Mouse (Mus musculus): ENCODE measurements around the gene Rph3al.

The Rph3al gene

DNA sequence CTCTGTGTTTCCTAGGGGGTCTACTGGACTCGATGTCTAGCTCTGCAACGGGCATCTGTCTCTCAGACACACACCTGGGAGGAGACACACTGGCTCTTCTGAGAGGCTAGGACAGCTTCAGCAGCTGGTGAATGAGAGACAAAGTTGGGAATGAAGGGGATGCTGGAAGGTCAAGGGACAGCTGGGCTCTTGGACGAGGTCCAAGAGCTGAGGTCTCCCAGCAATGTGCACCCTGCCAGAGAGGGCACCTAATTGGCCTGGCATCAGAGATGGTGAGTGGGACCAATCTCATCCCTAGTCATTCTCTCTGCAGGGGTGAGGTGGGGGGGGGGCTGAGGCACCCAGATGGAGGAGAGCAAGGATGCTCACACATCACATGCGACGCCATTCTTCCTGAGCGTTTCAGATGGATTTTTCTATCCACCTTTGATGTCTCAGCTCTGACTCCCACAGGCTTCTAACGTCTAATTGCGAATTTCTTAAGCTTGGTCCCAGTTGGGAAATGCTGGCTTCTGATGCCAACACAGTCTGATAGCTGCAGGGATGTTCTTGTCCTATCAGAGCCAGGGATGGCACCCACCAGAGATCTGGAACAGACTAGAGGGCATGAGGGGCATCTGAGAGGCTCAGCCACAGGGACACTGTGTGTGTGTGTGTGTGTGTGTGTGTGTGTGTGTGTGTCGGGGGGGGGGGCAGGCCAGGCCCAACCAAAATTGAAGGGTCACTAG, 28.4 kb downstream of the Rph3al start:
- DNase-seq (ENCODE audit: extremely low read depth, low read depth, low spot score), result no peak

DNA sequence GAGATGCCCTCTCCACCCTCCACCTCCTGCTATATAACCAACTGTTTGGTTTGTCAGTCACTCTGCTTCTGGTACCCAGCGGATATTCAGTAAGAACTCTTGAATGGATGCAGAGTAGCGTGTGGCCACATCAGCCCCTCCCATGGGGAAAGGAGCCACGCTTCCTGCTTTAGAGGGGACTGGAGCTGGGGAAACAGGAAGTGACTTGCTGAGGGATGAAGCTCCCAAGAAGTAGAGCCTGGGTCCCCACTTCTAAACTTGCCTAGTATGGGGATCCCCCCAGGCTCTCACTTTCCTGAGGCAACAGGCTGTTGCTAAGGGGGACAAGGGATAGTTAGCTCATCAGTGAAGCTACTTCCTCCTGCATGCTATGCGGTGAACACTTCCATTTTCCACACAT, 30.8 kb downstream of the Rph3al start:
- DNase-seq (ENCODE audit: extremely low read depth, low read depth, low spot score), result no peak

- no peak for DNase-seq (ENCODE audit: extremely low read depth, low read depth, low spot score)
These were observed 31.7 kb downstream of the Rph3al start for GRCm38 (mm10) chr11:75906556-75906955.

DNA sequence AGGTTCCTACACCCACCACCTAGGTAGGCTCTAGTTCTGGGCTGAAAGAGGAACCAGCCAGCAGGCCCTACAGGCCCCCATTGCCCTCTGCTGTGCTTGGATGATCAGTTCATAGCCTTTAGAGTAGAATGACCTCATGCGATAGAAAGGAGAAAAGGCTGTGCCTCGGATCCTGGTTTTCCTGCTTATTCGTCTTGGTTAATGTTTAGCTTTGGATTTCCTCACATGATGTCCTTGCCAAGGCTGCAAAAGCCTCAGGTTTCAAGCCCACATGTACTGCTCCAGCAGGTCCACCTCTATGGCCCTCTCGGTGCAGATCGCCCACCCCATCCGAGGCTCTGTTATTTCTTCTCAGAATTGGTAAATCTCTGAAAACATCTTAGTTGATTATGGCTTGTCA, 33.2 kb downstream of the Rph3al start:
- DNase-seq (ENCODE audit: extremely low read depth, low read depth, low spot score), result no peak

GRCm38 (mm10) chr11:75904501-75904900, 33.7 kb downstream of the Rph3al start:
- DNase-seq (ENCODE audit: extremely low read depth, low read depth, low spot score), result no peak

DNA sequence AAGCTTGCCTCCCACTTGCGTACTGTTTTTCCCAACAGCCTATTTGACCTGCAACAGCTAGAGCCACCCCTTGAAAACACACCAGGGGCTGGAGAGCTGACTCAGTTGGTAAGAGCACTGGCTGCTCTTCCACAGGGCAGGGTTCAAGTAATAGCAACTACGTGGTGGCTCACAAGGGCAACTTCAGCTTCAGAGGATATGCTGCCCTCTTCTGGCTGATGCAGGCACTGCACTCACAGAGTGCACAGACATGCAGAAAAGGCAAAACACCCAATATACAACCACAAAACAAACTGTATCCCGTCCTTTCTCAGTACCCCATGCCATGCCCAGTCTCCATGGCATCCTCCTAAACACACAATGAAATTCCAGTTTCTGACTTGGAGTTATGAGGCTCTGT, 34.7 kb downstream of the Rph3al start:
- no peak for DNase-seq (ENCODE audit: extremely low read depth, low read depth, low spot score)

- DNase-seq (ENCODE audit: extremely low read depth, low read depth, low spot score), result no peak
These were observed 36.9 kb downstream of the Rph3al start for GRCm38 (mm10) chr11:75901339-75901738.

DNA sequence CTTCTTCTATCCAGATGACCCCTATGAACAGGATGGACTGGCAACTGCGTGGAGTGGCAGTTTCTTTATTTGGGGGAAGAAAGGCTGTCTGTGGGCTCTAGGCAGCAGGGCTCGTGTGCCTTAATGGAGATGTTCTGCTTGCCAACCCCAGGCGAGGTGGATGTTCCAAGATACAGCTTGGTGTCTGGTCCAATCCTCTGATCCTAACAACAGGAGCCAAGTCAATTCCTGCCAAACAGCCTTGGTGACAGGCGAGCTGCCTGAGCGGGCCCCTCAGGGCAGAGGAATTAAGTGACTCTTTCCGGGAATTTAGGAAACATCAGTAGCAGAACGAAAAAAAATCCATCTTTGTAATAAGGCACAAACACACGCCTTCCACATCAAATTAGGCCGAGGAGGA, 38.6 kb downstream of the Rph3al start:
- no peak for DNase-seq (ENCODE audit: extremely low read depth, low read depth, low spot score)

- DNase-seq (ENCODE audit: extremely low read depth, low read depth, low spot score), result no peak
These were observed 39.7 kb downstream of the Rph3al start for GRCm38 (mm10) chr11:75898532-75898931.

DNA sequence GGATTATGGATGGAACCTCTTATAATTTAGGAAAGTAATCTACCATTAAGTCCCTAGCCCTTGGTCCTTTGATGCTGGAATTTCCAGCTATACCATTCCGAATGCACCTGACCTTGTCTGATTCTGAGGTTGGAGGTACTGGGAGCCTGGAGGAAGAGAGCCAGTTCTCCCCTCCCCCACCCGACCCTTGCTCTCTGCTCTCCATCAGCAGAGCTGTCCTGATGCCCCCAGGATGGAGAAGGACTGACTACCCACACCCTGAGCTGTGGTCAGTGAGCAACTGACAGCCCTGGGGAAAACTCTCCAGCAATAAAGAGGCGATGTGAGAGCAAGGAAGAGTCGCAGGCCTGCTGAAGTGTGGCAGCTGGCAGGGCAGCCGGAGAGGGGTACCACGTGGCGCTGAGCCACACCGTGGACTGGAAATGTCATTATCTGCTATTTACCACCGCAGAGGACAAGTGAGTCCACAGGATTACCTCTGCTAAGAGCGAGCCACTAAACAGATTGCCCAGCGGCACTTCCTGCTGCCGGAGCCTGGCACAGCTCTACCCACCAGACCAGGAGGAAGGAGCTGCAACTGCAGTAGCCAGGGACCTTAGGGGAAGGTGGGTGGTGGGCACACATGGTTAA, 43.3 kb downstream of the Rph3al start:
- DNase-seq (ENCODE audit: extremely low read depth, low read depth, low spot score), result no peak

- no peak for DNase-seq (ENCODE audit: extremely low read depth, low read depth, low spot score)
These were observed 44.3 kb downstream of the Rph3al start for GRCm38 (mm10) chr11:75893956-75894355.

- no peak for DNase-seq (ENCODE audit: extremely low read depth, low read depth, low spot score)
These were observed 50.9 kb downstream of the Rph3al start for GRCm38 (mm10) chr11:75887349-75887748.

- no peak for DNase-seq (ENCODE audit: extremely low read depth, low read depth, low spot score)
These were observed 57.0 kb downstream of the Rph3al start for GRCm38 (mm10) chr11:75881234-75881633.

DNA sequence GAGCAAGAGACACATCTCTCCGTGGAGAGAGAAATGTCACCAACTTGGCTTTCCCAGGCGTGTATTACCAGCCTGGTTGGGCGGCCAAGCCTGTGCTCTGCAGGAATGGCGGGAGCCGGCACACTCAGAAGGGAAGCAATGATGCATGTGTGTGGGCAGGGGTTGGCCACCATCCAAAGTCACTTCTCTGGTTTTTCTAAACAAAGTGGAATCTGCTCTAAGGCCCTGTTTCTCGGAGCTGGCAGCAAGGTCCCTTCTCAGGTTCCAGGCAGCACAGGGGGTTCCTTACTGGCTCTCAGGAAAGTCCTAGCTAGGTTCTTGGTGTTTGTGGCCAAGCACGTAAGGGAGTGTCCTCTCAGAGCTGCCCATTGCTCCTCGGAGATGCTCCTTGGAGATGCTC, 58.2 kb downstream of the Rph3al start:
- no peak for DNase-seq (ENCODE audit: extremely low read depth, low read depth, low spot score)

GRCm38 (mm10) chr11:75878460-75878859, 59.8 kb downstream of the Rph3al start:
- DNase-seq (ENCODE audit: extremely low read depth, low read depth, low spot score), result no peak

GRCm38 (mm10) chr11:75876043-75876780, 62.0 kb downstream of the Rph3al start:
- DNase-seq (ENCODE audit: extremely low read depth, low read depth, low spot score), result no peak

GRCm38 (mm10) chr11:75871688-75872087, 66.5 kb downstream of the Rph3al start:
- no peak for DNase-seq (ENCODE audit: extremely low read depth, low read depth, low spot score)

- DNase-seq (ENCODE audit: extremely low read depth, low read depth, low spot score), result no peak
These were observed 67.3 kb downstream of the Rph3al start for GRCm38 (mm10) chr11:75870947-75871346.

DNA sequence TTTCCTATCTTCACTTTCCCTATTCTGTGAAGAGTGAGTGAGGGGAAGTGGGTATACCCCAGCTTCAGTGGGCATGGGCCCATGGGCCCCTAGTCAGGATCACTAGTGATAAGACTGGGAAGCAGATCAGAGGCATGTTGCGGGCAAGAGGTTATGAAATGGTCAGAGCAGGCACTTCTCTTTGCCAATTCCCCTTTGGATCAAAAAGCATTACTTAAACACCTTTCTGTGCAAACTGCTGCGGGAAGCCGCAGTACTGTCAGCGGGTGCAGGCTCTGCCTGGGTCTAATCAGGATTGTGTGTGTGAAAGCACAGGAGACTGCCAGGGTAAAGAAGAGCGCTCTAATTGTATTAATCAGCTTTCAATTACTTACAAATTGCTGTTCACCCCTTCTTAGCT, 67.8 kb downstream of the Rph3al start:
- DNase-seq (ENCODE audit: extremely low read depth, low read depth, low spot score), result no peak

DNA sequence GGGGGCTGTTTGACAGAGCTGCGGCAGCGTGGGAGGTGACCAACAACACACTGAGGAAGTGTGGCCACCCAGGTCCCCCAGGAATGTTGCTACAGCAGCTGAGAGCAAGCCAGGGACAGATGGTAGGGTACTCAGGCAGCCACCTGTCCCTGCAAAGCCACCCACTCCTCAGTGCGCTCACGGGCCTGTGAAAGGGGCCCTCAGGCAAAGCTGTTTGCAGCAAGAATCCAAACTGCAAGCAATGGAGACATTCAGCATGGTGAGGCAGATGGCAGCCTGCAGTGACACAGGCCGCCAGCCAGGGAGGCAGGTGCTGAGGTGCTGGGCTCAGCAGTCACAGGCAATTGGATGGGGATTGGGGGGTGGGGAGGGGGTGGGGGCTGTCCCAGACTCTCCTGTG, 68.3 kb downstream of the Rph3al start:
- no peak for DNase-seq (ENCODE audit: extremely low read depth, low read depth, low spot score)

GRCm38 (mm10) chr11:75866861-75867260, 71.4 kb downstream of the Rph3al start:
- DNase-seq (ENCODE audit: extremely low read depth, low read depth, low spot score), result no peak

DNA sequence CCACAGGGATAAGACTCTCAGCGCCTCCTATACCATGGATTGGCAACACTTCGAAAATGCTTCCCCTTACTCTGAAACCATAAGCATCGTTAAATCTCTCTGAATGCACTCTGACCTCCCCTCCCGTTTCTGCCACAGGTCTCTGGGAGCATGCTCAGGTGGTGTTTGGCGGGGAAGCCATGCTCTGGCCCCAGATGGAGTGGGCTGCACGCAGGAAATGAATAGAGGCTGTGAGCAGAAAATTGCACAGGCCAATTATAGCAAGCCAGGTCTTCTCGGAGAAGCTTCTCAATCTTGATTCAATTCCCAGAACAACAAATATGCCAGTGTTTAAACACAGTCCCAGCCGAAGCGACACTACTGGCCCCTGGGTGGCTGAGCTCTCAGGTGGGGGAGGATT, 72.4 kb downstream of the Rph3al start:
- no peak for DNase-seq (ENCODE audit: extremely low read depth, low read depth, low spot score)
